Mouse (Mus musculus) liver, adult 10 weeks (tissue): Measurements from ENCODE around the gene Crb3. TPM values are rescaled to one million over a fixed set of nuclear protein-coding genes. Genes with fewer than 3 reads are reported as not detected.

Experiments
- polyA plus RNA-seq: library from polyadenylated mRNA; stranded (reverse); fragments of 350-450 nt; fragmentation: Illumina TruSeq; extraction: RNeasy Lipid Tissue Mini Kit (QIAGEN cat#74804); gene quantifications from one replicate; pipeline ENCODE4 v1.2.3, GENCODE M21; 2014; ENCODE audit warnings: low read depth, low replicate concordance

Crb3 gene
- 5.6 TPM for polyA plus RNA-seq

DNA sequence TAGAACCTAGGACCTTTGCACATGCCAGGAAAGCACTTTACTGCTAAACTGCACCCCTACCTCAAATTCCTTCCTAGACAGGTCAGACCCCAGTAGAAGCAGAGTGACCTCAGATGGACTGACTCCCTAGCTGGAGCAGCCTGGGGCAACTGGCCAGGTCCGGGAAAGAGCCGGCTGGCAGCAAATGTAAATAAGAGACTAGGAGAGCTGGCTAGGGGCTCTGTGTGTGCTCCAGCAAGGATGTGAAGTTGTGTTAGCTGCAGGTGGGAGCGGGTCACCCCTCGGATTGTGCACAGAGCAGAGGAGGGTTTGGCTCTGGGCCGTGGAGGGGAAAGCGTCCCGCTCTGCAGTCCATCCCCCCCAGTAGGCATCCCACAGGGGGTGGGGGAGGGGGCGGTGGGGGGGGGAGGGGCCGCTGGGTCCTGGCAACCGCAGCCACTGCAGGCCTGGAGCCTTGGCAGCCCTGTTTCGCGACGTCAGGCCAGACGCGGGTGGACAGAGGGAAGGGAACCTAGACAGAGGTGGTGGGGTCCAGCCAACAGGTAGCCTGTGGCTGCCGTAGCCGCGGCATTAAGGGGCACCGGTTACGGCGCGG lies at the start of gene Crb3:
Crb3 (plus strand) TSS at position 215 of the 595 bp plus-strand sequence.

DNA sequence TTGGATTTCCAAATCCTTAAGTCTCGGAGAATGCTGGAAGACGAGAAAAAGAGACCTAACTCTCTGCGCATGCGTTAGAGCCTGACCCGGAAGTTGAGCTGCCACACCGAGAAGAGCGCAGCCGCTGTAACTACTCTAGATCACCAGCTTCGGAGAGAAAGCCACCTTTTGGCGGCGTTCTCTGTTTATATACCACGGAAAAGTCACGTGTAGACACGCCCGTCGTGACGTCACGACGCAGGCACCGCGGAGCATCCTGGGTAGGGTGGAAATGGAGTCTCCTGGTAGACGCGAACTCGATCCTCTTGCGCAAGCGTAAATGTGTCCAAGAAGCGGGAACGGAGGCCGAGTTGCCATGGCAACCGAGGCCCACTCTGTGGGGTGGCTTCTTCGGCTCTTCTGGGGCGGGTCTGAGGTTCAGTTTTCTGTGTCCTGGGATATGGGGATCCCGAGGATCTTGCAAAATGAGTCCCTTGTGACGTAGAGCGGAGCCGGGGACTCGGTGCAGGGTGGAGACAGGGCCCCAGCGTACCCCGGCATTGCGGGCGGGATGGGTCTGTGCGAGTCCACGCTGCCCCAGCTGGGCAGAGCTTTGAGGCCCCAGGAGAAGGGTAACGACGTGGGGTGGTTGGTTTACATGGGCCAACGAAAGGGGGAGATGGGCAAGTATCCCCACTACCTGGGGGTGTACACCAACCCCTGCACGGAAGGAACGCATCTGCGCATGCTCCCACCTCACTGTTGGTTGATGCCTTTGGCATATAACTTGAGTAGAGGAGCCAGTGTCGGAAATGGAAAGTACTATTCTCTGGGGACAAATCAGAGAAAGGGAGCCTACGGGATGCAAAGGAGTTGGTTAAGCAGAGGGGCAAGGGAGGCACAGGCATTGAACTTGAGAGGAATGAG lies 47.4 kb upstream of the Crb3 start, which contains the start of the genes Gtf2f1 and Gm17949:
Gtf2f1 (minus strand) TSS at position 53 of the 906 bp plus-strand sequence.
Gm17949 (plus strand) TSS at position 234 of the 906 bp plus-strand sequence.

DNA sequence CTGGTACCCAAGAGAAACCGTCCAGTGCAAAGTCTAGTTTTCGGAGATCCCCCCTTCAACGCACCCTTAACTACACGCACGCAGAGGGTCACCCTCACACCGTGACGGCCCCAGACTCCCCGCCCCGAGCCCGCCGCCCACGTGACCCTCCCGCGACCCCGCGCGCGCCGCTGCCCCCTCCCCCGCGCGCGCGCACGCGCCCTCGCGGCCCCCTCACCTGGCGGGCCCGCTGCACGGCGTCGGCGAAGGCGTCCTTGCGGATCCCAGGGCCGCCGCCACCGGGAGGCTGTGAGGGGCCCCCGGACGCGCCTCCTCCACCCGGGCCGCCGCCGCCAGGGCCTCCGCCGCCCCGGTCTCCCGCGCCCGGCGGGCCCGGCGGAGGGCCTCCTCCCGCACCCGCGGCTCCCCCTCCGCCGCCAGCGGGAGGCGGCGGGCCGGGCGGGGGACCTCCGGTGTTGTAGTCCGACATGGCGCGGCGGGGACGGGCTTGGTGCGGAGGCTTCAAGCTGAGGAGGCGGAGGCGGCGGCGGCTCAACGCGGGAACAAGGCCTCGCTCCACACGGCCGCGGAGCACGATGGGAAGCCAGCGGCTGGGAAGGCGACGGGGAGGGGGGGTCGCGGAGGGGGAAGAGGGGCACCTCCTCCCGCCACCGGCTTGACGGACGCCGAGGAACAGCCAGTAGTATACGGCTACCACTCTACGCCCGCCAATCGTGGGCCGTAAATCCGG lies 27.8 kb upstream of the Crb3 start, which contains the start of gene Khsrp:
Khsrp (minus strand) TSS at position 592 of the 730 bp plus-strand sequence.

DNA sequence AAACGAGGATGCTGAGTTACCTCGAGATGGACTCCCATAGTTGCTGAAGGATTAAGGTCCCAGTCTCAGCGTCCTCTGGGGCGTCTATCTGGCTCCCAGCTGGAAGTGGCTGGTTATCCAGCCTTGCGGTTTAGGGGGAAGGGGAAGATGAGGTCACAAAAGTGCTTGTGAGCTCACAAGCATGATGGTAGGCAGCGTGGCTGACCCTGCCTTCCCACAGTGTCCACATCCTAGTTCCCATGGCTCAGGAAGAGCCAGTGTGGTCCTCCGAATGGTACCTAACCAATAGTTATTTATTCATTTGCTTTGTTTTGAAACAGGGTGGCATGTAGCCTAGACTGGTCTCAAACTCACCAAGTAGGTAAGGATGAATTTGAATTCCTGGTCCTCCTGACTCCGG lies 17.4 kb upstream of the Crb3 start, which contains the start of gene Slc25a41:
Slc25a41 (minus strand) TSS at position 101 of the 400 bp plus-strand sequence.

DNA sequence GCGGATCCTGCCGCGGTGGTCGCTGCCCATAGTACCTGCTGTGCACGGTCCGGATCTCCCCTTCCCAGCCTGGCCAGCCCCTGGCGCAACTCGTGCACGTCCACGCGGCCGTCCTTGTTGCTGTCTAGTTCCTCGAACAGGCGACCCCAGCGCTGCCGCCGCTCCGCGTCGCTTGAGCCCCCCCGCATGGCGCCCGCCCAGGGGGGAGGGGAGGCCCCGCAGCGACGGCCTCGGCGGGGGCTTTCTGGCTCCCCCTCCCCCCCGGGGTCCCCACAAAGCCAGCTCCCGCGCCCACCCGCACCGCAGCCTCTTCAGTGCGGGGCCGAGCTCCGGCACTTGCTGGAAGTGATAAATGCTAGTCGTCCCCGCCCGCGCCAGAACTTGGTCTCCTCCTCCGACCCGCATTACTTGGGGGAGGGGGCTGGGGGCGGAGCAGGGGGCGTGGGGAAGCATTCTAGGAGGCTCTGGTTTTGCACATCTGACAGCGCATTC lies 627 bp downstream of the Crb3 start, which contains the start of gene Slc25a23:
Slc25a23 (minus strand) TSS at position 378 of the 492 bp plus-strand sequence.

DNA sequence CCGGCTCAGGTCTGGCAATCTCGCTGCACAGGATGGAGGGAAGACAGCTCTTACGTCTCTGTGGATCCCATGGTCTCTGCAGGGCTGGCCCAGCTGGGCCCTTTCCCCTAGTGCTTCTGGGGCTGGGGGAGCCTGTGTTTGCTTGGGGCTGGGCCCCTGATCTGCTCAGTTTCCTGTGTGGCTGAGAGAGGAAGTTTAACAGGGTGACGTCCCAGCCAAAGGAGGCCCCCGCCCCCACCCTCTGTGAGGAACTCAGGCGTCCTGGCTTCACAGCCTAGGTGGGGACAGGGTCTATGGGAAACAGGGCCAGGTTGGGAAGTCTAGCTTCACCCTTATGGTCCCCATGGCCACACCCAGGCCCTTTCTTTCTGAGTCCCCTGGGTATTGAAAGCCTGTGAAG lies 19.4 kb downstream of the Crb3 start, which contains the start of gene Dennd1c:
Dennd1c (minus strand) TSS at position 179 of the 400 bp plus-strand sequence.

DNA sequence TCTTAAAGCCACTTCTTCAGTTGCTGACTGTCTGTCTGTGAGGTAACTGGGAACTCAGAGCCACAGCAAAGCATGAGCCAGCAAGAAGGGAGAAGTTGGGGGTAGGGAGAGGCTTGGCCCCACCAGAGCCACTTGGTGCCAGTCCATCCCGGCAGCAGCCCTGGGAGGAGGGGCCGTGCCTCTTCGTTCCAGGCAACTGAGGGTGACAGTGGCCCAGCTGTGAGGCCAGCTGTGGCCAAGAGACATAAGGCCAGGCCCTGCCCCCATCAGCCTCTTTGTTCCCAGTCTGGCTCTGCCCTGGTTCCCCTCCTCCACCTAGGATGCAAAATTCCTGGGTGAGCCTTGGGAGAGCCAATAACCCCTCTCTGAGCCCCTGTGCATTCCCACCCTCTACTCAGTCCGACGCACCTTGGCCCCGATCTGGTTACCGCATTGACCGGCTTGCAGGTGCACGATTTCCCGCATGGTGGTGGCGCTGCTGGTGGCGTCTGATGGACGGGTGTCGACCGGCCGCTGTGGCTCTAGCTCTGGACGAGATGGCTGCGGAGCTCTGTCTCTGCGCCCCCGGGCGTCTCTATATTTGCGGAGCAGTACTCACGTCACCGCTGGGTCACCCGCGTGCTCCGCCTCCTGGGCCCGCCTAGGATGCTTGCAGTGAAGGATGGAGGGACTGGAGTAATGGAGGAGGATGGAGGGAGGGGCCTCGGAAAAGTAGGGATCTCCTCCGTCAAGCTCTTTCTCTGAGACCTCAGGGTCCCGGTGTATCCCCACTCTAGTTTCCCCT lies 28.3 kb downstream of the Crb3 start, which contains the start of gene Tubb4a:
Tubb4a (minus strand) TSS at position 734 of the 784 bp plus-strand sequence.

DNA sequence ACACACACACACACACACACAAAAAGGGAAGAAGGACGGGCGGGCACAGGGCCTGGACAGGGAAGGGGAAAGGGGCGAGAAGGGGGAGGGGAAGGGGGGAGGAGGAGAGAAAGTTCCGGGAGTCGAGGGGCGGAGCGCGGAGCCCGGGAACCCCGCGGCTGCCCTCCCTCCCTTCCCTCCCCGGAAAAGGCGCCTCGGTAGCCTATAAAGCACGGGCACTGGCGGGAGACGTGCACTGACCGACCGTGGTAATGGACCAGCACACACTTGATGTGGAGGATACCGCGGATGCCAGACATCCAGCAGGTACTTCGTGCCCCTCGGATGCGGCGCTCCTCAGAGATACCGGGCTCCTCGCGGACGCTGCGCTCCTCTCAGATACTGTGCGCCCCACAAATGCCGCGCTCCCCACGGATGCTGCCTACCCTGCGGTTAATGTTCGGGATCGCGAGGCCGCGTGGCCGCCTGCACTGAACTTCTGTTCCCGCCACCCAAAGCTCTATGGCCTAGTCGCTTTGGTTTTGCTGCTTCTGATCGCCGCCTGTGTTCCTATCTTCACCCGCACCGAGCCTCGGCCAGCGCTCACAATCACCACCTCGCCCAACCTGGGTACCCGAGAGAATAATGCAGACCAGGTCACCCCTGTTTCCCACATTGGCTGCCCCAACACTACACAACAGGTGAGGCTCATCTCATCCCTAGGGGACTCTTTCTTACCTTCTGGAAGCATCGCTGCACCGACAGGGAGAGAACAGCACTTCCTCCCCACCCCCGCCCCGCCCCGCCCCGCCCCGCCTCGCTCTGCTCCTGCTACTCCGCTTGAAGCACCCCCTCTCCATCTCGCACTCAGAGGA lies 46.5 kb downstream of the Crb3 start, which contains the start of gene Tnfsf9:
Tnfsf9 (plus strand) TSS at position 145 of the 854 bp plus-strand sequence.

Other genes with a start within 250 kb of the Crb3 start
- not detected for gene Rfx2, start 228.1 kb upstream of the Crb3 start, polyA plus RNA-seq
- gene Acsbg2, start 184.7 kb upstream of the Crb3 start, polyA plus RNA-seq, result not detected
- gene 1700061G19Rik, start 183.6 kb upstream of the Crb3 start, polyA plus RNA-seq, result not detected
- 0.77 TPM for gene Mllt1, start 123.7 kb upstream of the Crb3 start, polyA plus RNA-seq
- gene Acer1, start 77.0 kb upstream of the Crb3 start, polyA plus RNA-seq, result not detected
- gene Clpp, start 68.8 kb upstream of the Crb3 start, polyA plus RNA-seq, result 4.0 TPM
- gene Alkbh7, start 61.8 kb upstream of the Crb3 start, polyA plus RNA-seq, result 2.8 TPM
- gene Pspn, start 59.1 kb upstream of the Crb3 start, polyA plus RNA-seq, result not detected
- 2.1 TPM for gene Gtf2f1, start 47.8 kb upstream of the Crb3 start, polyA plus RNA-seq
- gene Gm17949, start 47.6 kb upstream of the Crb3 start, polyA plus RNA-seq, result not detected
- 5.1 TPM for gene Khsrp, start 27.6 kb upstream of the Crb3 start, polyA plus RNA-seq
- gene Slc25a41, start 17.5 kb upstream of the Crb3 start, polyA plus RNA-seq, result not detected
- 55.5 TPM for gene Slc25a23, start 758 bp downstream of the Crb3 start, polyA plus RNA-seq
- gene Dennd1c, start 19.4 kb downstream of the Crb3 start, polyA plus RNA-seq, result 1.6 TPM
- not detected for gene Tubb4a, start 28.7 kb downstream of the Crb3 start, polyA plus RNA-seq
- not detected for gene Tnfsf9, start 46.2 kb downstream of the Crb3 start, polyA plus RNA-seq
- not detected for gene Cd70, start 90.7 kb downstream of the Crb3 start, polyA plus RNA-seq
- gene Tnfsf14, start 135.1 kb downstream of the Crb3 start, polyA plus RNA-seq, result not detected
- 3,590 TPM for gene C3, start 169.0 kb downstream of the Crb3 start, polyA plus RNA-seq
- 2.3 TPM for gene Gpr108, start 189.3 kb downstream of the Crb3 start, polyA plus RNA-seq
- 1.7 TPM for gene Trip10, start 190.3 kb downstream of the Crb3 start, polyA plus RNA-seq
- 0.53 TPM for gene Vav1, start 220.0 kb downstream of the Crb3 start, polyA plus RNA-seq